Mouse (Mus musculus) hindbrain, embryonic 16.5 days (tissue): ENCODE measurements around the gene Tdpoz5. TPM values are rescaled to one million over a fixed set of nuclear protein-coding genes. Genes with fewer than 3 reads are reported as not detected.
"Not testable (repeated sequence)": the region's sequence is repeated elsewhere in the genome, so short reads cannot be mapped to it uniquely, and the experiment has no call there.

Experiments
- ATAC-seq: fragments of 200-750 bp; cut with Nextera tagmentation; 2 replicates; pipeline ENCODE4 v1.8.0; 2017; ENCODE audit warnings: moderate TSS enrichment, moderate library complexity
- H3K27ac ChIP-seq: fragments of 300-500 bp; sonication (generic); 2 replicates; pipeline ENCODE4 v1.5.1; 2014; ENCODE audit warnings: low read depth, mild to moderate bottlenecking, control low read depth, low read length, moderate library complexity
- H3K27me3 ChIP-seq: fragments of 300-500 bp; sonication (generic); replicated peaks from 2 replicates; pipeline ENCODE4 v1.6.1; 2014; ENCODE audit warnings: low read length; ENCODE audit not compliant: control insufficient read depth, insufficient read depth
- H3K36me3 ChIP-seq: fragments of 300-500 bp; sonication (generic); 2 replicates; pipeline ENCODE4 v1.6.1; 2014; ENCODE audit warnings: mild to moderate bottlenecking, low read length, moderate library complexity, mixed read lengths; ENCODE audit not compliant: control insufficient read depth, insufficient read depth
- H3K4me1 ChIP-seq: fragments of 300-500 bp; sonication (generic); 2 replicates; pipeline ENCODE4 v1.6.1; 2014; ENCODE audit warnings: low read depth, low read length; ENCODE audit not compliant: control insufficient read depth, insufficient read depth
- H3K4me2 ChIP-seq: fragments of 300-500 bp; sonication (generic); 2 replicates; pipeline ENCODE4 v1.6.1; 2014; ENCODE audit warnings: mild to moderate bottlenecking, low read length, control low read depth, moderate library complexity
- H3K4me3 ChIP-seq: fragments of 300-500 bp; sonication (generic); 2 replicates; pipeline ENCODE4 v1.5.1; 2014; ENCODE audit warnings: mild to moderate bottlenecking, low read length, control low read depth, moderate library complexity
- H3K9ac ChIP-seq: fragments of 300-500 bp; sonication (generic); 2 replicates; pipeline ENCODE4 v1.6.1; 2014; ENCODE audit warnings: low read depth, mild to moderate bottlenecking, control low read depth, low read length, moderate library complexity
- H3K9me3 ChIP-seq: fragments of 300-500 bp; sonication (generic); 2 replicates; pipeline ENCODE4 v1.6.1; 2014; ENCODE audit warnings: mild to moderate bottlenecking, low read length, moderate library complexity; ENCODE audit not compliant: control insufficient read depth
- WGBS: fragments of 180-500 bp; shearing (Covaris S2); extraction: QIAGEN DNeasy Blood & Tissue Kit; methylation state at CpG from one replicate; pipeline ENCODE4 v1.1.7; 2014; 5-methylcytosine and 5-hydroxymethylcytosine counted together
- polyA plus RNA-seq: library from polyadenylated mRNA; unstranded; fragments of >200 nt; fragmentation: Nextera tagmentation; extraction: Ambion mirVana; gene quantifications from 2 replicates; pipeline ENCODE4 v1.2.1, GENCODE M21; 2015

The Tdpoz5 gene
- not detected in 2 replicates for polyA plus RNA-seq

DNA sequence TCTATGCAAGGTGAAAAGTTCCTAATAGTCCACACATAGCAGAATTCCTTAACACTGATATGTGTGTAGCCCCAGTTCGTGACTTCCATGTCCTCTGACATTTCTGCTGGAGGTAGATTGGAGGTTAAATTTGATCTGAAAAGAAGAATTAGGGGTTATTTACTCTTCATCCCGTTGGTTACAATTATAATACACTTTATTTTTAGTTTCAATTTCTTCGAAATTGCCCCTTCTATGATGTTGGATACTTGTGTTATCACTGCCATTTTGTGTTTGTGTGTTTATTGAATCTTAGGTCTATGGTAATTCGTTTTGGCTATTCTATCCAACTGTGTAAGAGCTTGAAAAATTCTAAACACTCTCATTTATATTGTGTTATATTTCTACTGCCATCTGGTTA lies at the start of gene Tdpoz5:
Gene Tdpoz5 (minus strand): TSS at position 101 of the 400 bp plus-strand sequence.
- not testable (repeated sequence) for H3K27ac ChIP-seq, H3K9ac ChIP-seq, H3K4me1 ChIP-seq, H3K36me3 ChIP-seq, H3K4me2 ChIP-seq, H3K27me3 ChIP-seq, H3K9me3 ChIP-seq, H3K4me3 ChIP-seq, ATAC-seq
- WGBS = 80% methylated on average over 2 of the region's 4 CpGs

DNA sequence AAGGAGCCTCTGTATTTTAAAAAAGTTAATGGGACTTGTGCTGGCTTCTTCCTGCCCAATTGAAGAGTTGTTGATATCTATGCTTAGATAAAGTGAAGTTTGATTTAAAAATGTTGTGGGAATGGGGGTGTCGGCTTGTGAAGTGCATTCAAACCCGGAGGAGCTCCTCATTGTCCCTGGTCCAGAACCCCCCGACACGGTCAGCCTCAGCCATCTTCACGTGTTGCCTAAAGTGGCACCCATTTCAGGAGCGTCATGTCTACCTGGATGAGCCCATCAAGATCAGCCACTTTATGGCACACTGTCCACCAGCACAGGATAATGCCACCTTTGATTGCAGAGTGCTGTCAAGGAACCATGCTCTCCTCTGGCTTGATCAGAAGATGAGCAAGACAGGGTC lies 7.8 kb upstream of the Tdpoz5 start:
- not testable (repeated sequence) for H3K9ac ChIP-seq, H3K4me1 ChIP-seq, H3K27me3 ChIP-seq, H3K4me3 ChIP-seq, H3K4me2 ChIP-seq, H3K36me3 ChIP-seq, H3K9me3 ChIP-seq, H3K27ac ChIP-seq, ATAC-seq
- WGBS = 97% methylated on average over 4 of the region's 6 CpGs

DNA sequence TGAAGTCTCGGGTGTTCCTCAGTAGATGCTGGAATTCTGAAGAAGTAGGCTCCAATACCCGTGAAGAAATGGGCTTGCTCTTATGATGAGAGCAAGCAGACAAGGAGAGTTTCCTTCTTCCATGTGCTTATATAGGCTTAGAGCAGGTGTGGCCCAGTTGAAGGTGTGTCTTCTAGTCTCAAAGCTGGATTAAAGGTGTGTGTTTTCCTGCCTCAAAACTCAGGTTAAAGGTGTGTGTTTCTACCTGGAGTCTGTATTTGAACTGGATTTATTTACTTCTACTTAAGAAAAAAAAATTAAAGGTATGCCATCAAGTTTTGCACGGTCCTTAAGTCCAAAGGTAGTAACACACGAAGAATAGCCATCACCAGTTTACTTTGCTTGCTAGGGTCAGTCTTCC lies 17.7 kb downstream of the Tdpoz5 start, which contains the start of gene Gm9117:
Gene Gm9117 (minus strand): TSS at position 101 of the 400 bp plus-strand sequence.
- H3K27ac ChIP-seq, H3K9me3 ChIP-seq, ATAC-seq, H3K4me1 ChIP-seq, H3K4me2 ChIP-seq, H3K9ac ChIP-seq, H3K27me3 ChIP-seq, H3K36me3 ChIP-seq, H3K4me3 ChIP-seq: not testable (repeated sequence)
- WGBS = 87% methylated on average over 3 of the region's 4 CpGs

DNA sequence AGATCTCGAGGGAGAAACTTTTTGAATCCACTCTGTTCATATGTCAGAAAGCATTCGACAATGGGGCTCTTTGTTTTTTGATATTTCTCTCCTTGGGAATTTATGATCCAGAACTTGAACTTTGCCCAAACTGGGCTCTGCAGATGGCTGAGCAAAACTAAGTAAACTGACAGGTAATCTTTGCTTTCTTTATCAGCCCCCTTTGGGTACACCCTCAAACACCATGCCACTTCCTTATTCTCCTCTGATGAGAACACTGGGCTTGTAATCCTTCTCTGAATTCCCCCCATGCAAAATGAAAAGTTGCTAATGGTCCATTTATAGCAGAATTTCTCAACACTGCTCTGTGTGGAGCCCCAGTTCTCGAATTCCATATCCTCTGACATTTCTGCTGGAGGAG lies 22.7 kb downstream of the Tdpoz5 start:
- not testable (repeated sequence) for H3K36me3 ChIP-seq, H3K4me3 ChIP-seq, H3K27me3 ChIP-seq, H3K9ac ChIP-seq, H3K4me1 ChIP-seq, ATAC-seq, H3K27ac ChIP-seq, H3K9me3 ChIP-seq, H3K4me2 ChIP-seq
- no CpG with 5 or more reads among the region's 3 CpGs for WGBS

Other genes starting within 250 kb of the Tdpoz5 start
- not detected in 2 replicates for gene Gm5773, start 188.3 kb downstream of the Tdpoz5 start, polyA plus RNA-seq
- not detected in 2 replicates for gene Tdpoz4, start 164.9 kb downstream of the Tdpoz5 start, polyA plus RNA-seq
- not detected in 2 replicates for gene Tdpoz3, start 135.3 kb downstream of the Tdpoz5 start, polyA plus RNA-seq
- gene Gm9117, start 17.8 kb downstream of the Tdpoz5 start, polyA plus RNA-seq = not detected in 2 replicates
- gene Gm9125, start 93.6 kb upstream of the Tdpoz5 start, polyA plus RNA-seq = not detected in 2 replicates
- not detected in 2 replicates for gene Gm10697, start 111.3 kb upstream of the Tdpoz5 start, polyA plus RNA-seq
- not detected in 2 replicates for gene Gm10696, start 216.9 kb upstream of the Tdpoz5 start, polyA plus RNA-seq
- gene Gm5286, start 235.4 kb upstream of the Tdpoz5 start, polyA plus RNA-seq = 0.12 TPM in 1 of 2 replicates, not detected in the other